Mouse (Mus musculus) T-helper 1 cell (primary cell): ENCODE data around the gene Chrm2.

Experiments
- in situ Hi-C: fragments of 300-600 bp; cut with MboI, MseI; formaldehyde crosslinking; loops from one replicate; pipeline ENCODE4 v1.15.1; 2025; ENCODE audit warnings: high pct_unique_total_duplicates

The Chrm2 gene

DNA sequence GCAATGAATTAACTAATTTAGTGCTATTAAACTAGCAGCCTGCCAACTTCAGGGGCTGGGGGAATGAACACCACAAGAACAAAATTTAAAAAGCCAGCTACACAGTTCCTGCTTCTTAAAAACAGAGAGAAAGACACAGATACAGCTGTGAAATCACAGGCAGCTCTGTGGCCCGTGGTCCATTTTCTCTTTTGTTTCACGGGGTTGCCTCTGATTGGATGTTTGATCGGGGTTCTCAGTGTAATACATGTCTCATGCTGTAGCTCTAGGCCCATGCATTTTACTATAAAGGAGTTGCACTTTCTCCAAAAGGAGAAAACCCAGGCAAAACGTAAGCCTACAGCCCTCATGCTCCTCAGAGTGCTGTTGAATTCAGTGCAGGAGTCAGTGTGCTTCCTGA lies 128.6 kb downstream of the Chrm2 start:
- in situ Hi-C loops, result no loop called here

DNA sequence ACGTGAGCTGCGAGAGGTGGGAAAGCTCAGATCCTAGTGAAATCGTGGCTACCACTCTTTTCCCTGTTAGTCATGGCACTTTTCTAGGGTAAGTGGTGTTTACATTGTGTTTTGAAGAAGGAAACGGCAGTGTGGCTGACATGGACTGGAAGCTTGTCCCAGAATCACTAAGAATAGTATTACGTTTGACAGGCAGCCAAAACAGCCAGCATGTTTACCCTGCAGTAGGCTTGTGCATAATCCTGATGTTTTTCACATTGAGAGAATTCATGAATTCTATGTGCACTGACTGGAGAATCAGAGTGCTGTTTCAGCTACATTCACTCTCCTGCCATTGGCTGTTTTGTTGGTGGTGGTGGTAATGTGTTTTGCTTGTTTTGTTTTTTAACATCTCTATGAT lies 129.4 kb downstream of the Chrm2 start:
- in situ Hi-C loops, result no loop called here

GRCm38 (mm10) chr6:36523599-36523998 lies 135.7 kb downstream of the Chrm2 start:
- in situ Hi-C loops, result no loop called here

DNA sequence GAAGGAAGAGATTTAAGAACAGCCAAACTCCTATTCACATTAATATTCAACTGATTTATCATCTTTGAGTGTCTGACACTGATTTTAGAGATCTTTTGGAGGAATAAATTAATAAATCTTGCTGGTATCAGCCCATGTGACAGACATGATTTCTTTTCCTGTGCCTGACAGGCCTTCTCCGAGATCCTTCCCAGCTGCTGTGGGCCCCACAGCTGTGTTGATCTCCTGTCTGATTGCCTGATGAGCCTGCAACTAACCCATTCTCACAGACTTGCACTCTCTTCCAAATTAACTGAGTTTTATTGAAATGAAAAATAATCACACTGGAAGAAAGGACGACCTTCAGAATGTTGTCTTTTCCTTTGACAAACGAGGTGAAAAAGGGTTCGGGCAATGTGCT lies 140.6 kb downstream of the Chrm2 start:
- in situ Hi-C loops, result no loop called here

DNA sequence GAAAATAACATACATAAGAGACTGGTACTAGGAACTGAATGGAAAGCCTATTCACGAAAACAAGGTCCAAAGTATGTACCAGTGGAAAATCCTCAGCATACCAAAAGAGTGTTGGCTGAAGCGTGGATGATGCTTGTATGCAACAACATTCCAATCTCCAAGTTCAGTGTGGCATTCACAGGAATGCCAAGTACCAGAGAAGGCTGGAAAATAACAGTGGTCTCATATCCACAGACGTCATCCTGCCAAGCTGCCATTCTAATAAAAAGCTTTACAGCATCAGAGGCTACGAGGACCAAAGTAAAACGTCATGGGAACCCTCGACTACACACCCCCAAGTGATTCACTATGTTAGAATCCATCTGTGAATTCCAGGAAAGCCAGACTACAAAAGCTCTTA lies 153.4 kb downstream of the Chrm2 start:
- in situ Hi-C loops, result no loop called here

GRCm38 (mm10) chr6:36566886-36567285 lies 179.0 kb downstream of the Chrm2 start:
- in situ Hi-C loops, result no loop called here
